Mouse (Mus musculus) liver, embryonic 13.5 days (tissue): Measurements from ENCODE around the gene Hist1h1d. TPM values are rescaled to one million over a fixed set of nuclear protein-coding genes. Genes with fewer than 3 reads are reported as not detected.

Experiments used
- ATAC-seq: fragments of 200-750 bp; cut with Nextera tagmentation; 2 replicates; pipeline ENCODE4 v1.8.0; 2017; ENCODE audit warnings: low read depth, mild to moderate bottlenecking, moderate number of reproducible peaks, moderate library complexity
- DNase-seq: peaks from one replicate; pipeline ENCODE4 v3.0.0; 2022
- H3K27ac ChIP-seq: fragments of 300-500 bp; sonication (generic); 2 replicates; pipeline ENCODE4 v1.5.1; 2015; ENCODE audit warnings: moderate library complexity, mild to moderate bottlenecking, inconsistent platforms
- H3K27me3 ChIP-seq: fragments of 300-500 bp; sonication (generic); 2 replicates; pipeline ENCODE4 v1.6.1; 2015; ENCODE audit warnings: mild to moderate bottlenecking, inconsistent platforms
- H3K36me3 ChIP-seq: fragments of 300-500 bp; sonication (generic); 2 replicates; pipeline ENCODE4 v1.6.1; 2015; ENCODE audit warnings: mild to moderate bottlenecking, inconsistent platforms
- H3K4me1 ChIP-seq: fragments of 300-500 bp; sonication (generic); replicated peaks from 2 replicates; pipeline ENCODE4 v1.6.1; 2015; ENCODE audit warnings: inconsistent platforms
- H3K4me2 ChIP-seq: fragments of 300-500 bp; sonication (generic); 2 replicates; pipeline ENCODE4 v1.6.1; 2015; ENCODE audit warnings: inconsistent platforms, mild to moderate bottlenecking, moderate library complexity
- H3K4me3 ChIP-seq: fragments of 300-500 bp; sonication (generic); replicated peaks from 2 replicates; pipeline ENCODE4 v1.5.1; 2015; ENCODE audit warnings: mild to moderate bottlenecking, inconsistent platforms
- H3K9ac ChIP-seq: fragments of 300-500 bp; sonication (generic); 2 replicates; pipeline ENCODE4 v1.6.1; 2015; ENCODE audit warnings: mild to moderate bottlenecking, inconsistent platforms
- H3K9me3 ChIP-seq: fragments of 300-500 bp; sonication (generic); replicated peaks from 2 replicates; pipeline ENCODE4 v1.6.1; 2016; ENCODE audit warnings: inconsistent platforms
- WGBS: fragments of 180-500 bp; shearing (Covaris S2); methylation state at CpG from one replicate; pipeline ENCODE4 v1.1.7; 2015; ENCODE audit not compliant: insufficient replicate concordance; 5-methylcytosine and 5-hydroxymethylcytosine counted together
- microRNA-seq: library from miRNA; unstranded; fragments of <30 nt; microRNA quantifications from one replicate; pipeline ENCODE4, GENCODE M21; 2016
- polyA plus RNA-seq: library from polyadenylated mRNA; unstranded; fragments of >200 nt; fragmentation: Nextera tagmentation; extraction: Ambion mirVana; gene quantifications from 2 replicates; pipeline ENCODE4 v1.2.1, GENCODE M21; 2015

Hist1h1d gene
- polyA plus RNA-seq, 1 experiment from 2014 or later = 0.93 TPM

- H3K4me1 ChIP-seq = peaks cover 36% of the 10 kb centered on the region
- ATAC-seq (no peak), DNase-seq (no peak)
These were observed 52.0 kb downstream of the Hist1h1d start for GRCm38 (mm10) chr13:23605052-23605451.

DNA sequence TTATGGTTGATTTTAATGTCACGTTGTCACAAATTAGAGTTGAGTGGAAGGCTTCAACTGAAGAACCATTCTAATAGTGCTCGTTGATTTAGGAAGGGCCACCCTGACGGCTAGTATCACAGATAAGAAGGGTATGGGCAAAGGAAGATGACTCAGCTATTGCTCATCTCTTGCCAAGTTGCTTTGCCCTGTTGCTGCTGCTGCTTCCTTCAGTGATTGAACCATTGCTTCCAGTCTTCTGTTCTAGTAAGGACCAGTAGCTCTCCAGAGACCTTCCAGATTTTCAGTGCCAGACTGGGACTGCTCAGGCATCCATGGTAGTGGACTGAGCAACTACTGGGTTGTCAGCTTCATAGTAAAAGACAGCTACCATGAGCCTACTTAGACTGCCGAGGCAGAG lies 56.1 kb downstream of the Hist1h1d start:
- H3K4me3 ChIP-seq = no peak overlapping the region
- peak overlapping the region; percentile 86 for H3K27ac ChIP-seq
- ATAC-seq (peak; percentile 97), DNase-seq (peak; percentile 44)
- no peaks in the 10 kb centered on the region for H3K9me3 ChIP-seq
- H3K36me3 ChIP-seq = peaks cover 14% of the 10 kb centered on the region
- peak overlapping the region; percentile 56; the same call in 1 of the 2 replicates for H3K9ac ChIP-seq
- WGBS = 23% methylated on average over 4 of the region's 4 CpGs
- H3K27me3 ChIP-seq = no peaks in the 10 kb centered on the region
- peak overlapping the region; percentile 51 for H3K4me2 ChIP-seq
- peaks cover 35% of the 10 kb centered on the region for H3K4me1 ChIP-seq

More at GRCm38 (mm10) chr13:23605052-23605451, 52.0 kb downstream of the Hist1h1d start:
- no peak overlapping the region for H3K4me3 ChIP-seq
- WGBS = 76% methylated on average over 3 of the region's 3 CpGs
- 0 out of 2 replicates have a peak overlapping the region, but pooled peaks have one; percentile 6 for H3K9ac ChIP-seq
- no peaks in the 10 kb centered on the region for H3K36me3 ChIP-seq
- peak overlapping the region; percentile 45; the same call in 1 of the 2 replicates for H3K27ac ChIP-seq
- H3K4me2 ChIP-seq = no peak overlapping the region
- H3K9me3 ChIP-seq = no peaks in the 10 kb centered on the region
- H3K27me3 ChIP-seq = no peaks in the 10 kb centered on the region

GRCm38 (mm10) chr13:23609844-23610243 lies 56.8 kb downstream of the Hist1h1d start:
- peak overlapping the region; percentile 86 for H3K27ac ChIP-seq
- no peak for DNase-seq
- no peaks in the 10 kb centered on the region for H3K27me3 ChIP-seq
- H3K9ac ChIP-seq = peak overlapping the region; percentile 56
- peaks cover 14% of the 10 kb centered on the region for H3K36me3 ChIP-seq
- no peak for ATAC-seq
- H3K4me2 ChIP-seq = peak overlapping the region; percentile 51
- no peak overlapping the region for H3K4me3 ChIP-seq
- H3K9me3 ChIP-seq = no peaks in the 10 kb centered on the region
- H3K4me1 ChIP-seq = peaks cover 33% of the 10 kb centered on the region

Small RNA genes within 50 kb of the gene (microRNA-seq; reads per million reads assigned to microRNA genes)
- gene Gm44297 (not detected), gene Gm44359 (not detected), gene Gm44394 (not detected), gene n-TStga1 (5.3 reads per million, percentile 13 among the genes with 10 or more reads in this experiment)

Other genes with a start within 250 kb of the Hist1h1d start
- gene Zfp322a, start 184.1 kb upstream of the Hist1h1d start, polyA plus RNA-seq = 15.2 and 20.1 TPM in 2 replicates
- gene Abt1, start 129.4 kb upstream of the Hist1h1d start, polyA plus RNA-seq = 8.3 and 9.1 TPM in 2 replicates
- 1.5 and 2.0 TPM in 2 replicates for gene Btn1a1, start 87.4 kb upstream of the Hist1h1d start, polyA plus RNA-seq
- gene Btn2a2, start 64.4 kb upstream of the Hist1h1d start, polyA plus RNA-seq = not detected in 2 replicates
- gene Hist1h4h, start 22.2 kb upstream of the Hist1h1d start, polyA plus RNA-seq = 3.8 and 5.9 TPM in 2 replicates
- gene Hist1h2af, start 19.4 kb upstream of the Hist1h1d start, polyA plus RNA-seq = 7.7 and 13.6 TPM in 2 replicates
- 10.3 and 17.1 TPM in 2 replicates for gene Hist1h3g, start 17.8 kb upstream of the Hist1h1d start, polyA plus RNA-seq
- gene Hist1h2bh, start 9.9 kb upstream of the Hist1h1d start, polyA plus RNA-seq = 1.7 TPM in 2 replicates
- 1.1 and 2.1 TPM in 2 replicates for gene Hist1h3f, start 9.2 kb upstream of the Hist1h1d start, polyA plus RNA-seq
- gene Hist1h4f, start 1.6 kb upstream of the Hist1h1d start, polyA plus RNA-seq = 0.98 and 4.2 TPM in 2 replicates
- gene Hist1h3e, start 9.1 kb downstream of the Hist1h1d start, polyA plus RNA-seq = 4.4 and 6.8 TPM in 2 replicates
- gene Hist1h2ae, start 18.0 kb downstream of the Hist1h1d start, polyA plus RNA-seq = 95.0 and 121 TPM in 2 replicates
- gene Hist1h2bg, start 18.1 kb downstream of the Hist1h1d start, polyA plus RNA-seq = 6.5 and 14.1 TPM in 2 replicates
- gene Hist1h2bf, start 20.9 kb downstream of the Hist1h1d start, polyA plus RNA-seq = 5.0 and 12.7 TPM in 2 replicates
- gene Hist1h2ad, start 21.1 kb downstream of the Hist1h1d start, polyA plus RNA-seq = 1.2 and 4.3 TPM in 2 replicates
- 5.9 and 7.2 TPM in 2 replicates for gene Hist1h3d, start 22.5 kb downstream of the Hist1h1d start, polyA plus RNA-seq
- gene Hist1h4d, start 28.3 kb downstream of the Hist1h1d start, polyA plus RNA-seq = 116 and 152 TPM in 2 replicates
- 1.3 and 2.0 TPM in 2 replicates for gene Hist1h2be, start 67.9 kb downstream of the Hist1h1d start, polyA plus RNA-seq
- gene Hist1h1e, start 69.3 kb downstream of the Hist1h1d start, polyA plus RNA-seq = 24.3 and 26.2 TPM in 2 replicates
- gene Hist1h2ac, start 130.7 kb downstream of the Hist1h1d start, polyA plus RNA-seq = 0.89 and 1.0 TPM in 2 replicates
- gene Hist1h2bc, start 130.9 kb downstream of the Hist1h1d start, polyA plus RNA-seq = 81.2 and 88.9 TPM in 2 replicates
- not detected in 2 replicates for gene Hist1h1t, start 142.6 kb downstream of the Hist1h1d start, polyA plus RNA-seq
- gene Hist1h4c, start 145.2 kb downstream of the Hist1h1d start, polyA plus RNA-seq = 5.4 and 8.6 TPM in 2 replicates
- 6.6 and 8.8 TPM in 2 replicates for gene Hfe, start 157.6 kb downstream of the Hist1h1d start, polyA plus RNA-seq
- 60.3 and 72.2 TPM in 2 replicates for gene Hist1h1c, start 185.5 kb downstream of the Hist1h1d start, polyA plus RNA-seq
- gene Hist1h3c, start 192.3 kb downstream of the Hist1h1d start, polyA plus RNA-seq = 5.2 and 5.9 TPM in 2 replicates
- gene Hist1h2bb, start 193.5 kb downstream of the Hist1h1d start, polyA plus RNA-seq = 3.9 and 5.6 TPM in 2 replicates
- gene Hist1h2ab, start 197.9 kb downstream of the Hist1h1d start, polyA plus RNA-seq = 54.0 and 76.2 TPM in 2 replicates
- gene Hist1h3b, start 199.0 kb downstream of the Hist1h1d start, polyA plus RNA-seq = 10.4 and 29.5 TPM in 2 replicates
- gene Hist1h4b, start 203.8 kb downstream of the Hist1h1d start, polyA plus RNA-seq = 3.7 and 5.5 TPM in 2 replicates
- gene Hist1h4a, start 208.0 kb downstream of the Hist1h1d start, polyA plus RNA-seq = 0.86 TPM in 1 of 2 replicates, not detected in the other
- gene Hist1h3a, start 209.1 kb downstream of the Hist1h1d start, polyA plus RNA-seq = 3.2 and 8.3 TPM in 2 replicates
- gene Hist1h1a, start 210.4 kb downstream of the Hist1h1d start, polyA plus RNA-seq = 4.3 and 8.1 TPM in 2 replicates
- gene Trim38, start 216.7 kb downstream of the Hist1h1d start, polyA plus RNA-seq = 0.14 TPM in 1 of 2 replicates, not detected in the other